Mouse (Mus musculus): ENCODE results near the gene Ccdc6. TPM values are rescaled to one million over a fixed set of nuclear protein-coding genes. Genes with fewer than 3 reads are reported as not detected.
"Not testable (repeated sequence)": the region's sequence is repeated elsewhere in the genome, so short reads cannot be mapped to it uniquely, and the experiment has no call there.

Gene Ccdc6
- polyA plus RNA-seq, 1 experiment from 2014 or later = 14.4 TPM

GRCm38 (mm10) chr10:70197601-70198000 lies 100.7 kb downstream of the Ccdc6 start:
- Histone ChIP-seq H3K27me3 (no peaks in the 10 kb centered on the region), H3K9ac (no peak overlapping the region), H3K36me3 (peaks cover 5% of the 10 kb centered on the region; the same call in 1 of the 2 replicates), H3K4me3 (no peak overlapping the region), H3K4me1 (peaks cover 14% of the 10 kb centered on the region; the same call in 1 of the 2 replicates), H3K4me2 (replicated peaks) (no peak overlapping the region), H3K27ac (no peak overlapping the region), H3K9me3 (peaks cover 3% of the 10 kb centered on the region; the same call in 1 of the 2 replicates)
- ATAC-seq (ENCODE audit: insufficient number of reproducible peaks, insufficient read depth, low FRiP score, low TSS enrichment) = no peak
- 76% methylated on average over 2 of the region's 2 CpGs for WGBS

GRCm38 (mm10) chr10:70198012-70198411 lies 101.1 kb downstream of the Ccdc6 start:
- Histone ChIP-seq H3K27me3 (no peaks in the 10 kb centered on the region), H3K9me3 (peaks cover 3% of the 10 kb centered on the region; the same call in 1 of the 2 replicates), H3K36me3 (peaks cover 3% of the 10 kb centered on the region; the same call in 1 of the 2 replicates), H3K4me1 (peaks cover 14% of the 10 kb centered on the region; the same call in 1 of the 2 replicates), H3K4me3 (no peak overlapping the region), H3K9ac (no peak overlapping the region), H3K4me2 (replicated peaks) (no peak overlapping the region), H3K27ac (no peak overlapping the region)
- 69% methylated on average over 6 of the region's 6 CpGs for WGBS
- no peak for ATAC-seq (ENCODE audit: insufficient number of reproducible peaks, insufficient read depth, low FRiP score, low TSS enrichment)

- Histone ChIP-seq H3K27ac (no peak overlapping the region), H3K4me1 (peaks cover 14% of the 10 kb centered on the region; the same call in 1 of the 2 replicates), H3K9ac (no peak overlapping the region), H3K36me3 (no peaks in the 10 kb centered on the region), H3K4me2 (replicated peaks) (no peak overlapping the region), H3K9me3 (peaks cover 3% of the 10 kb centered on the region; the same call in 1 of the 2 replicates), H3K27me3 (no peaks in the 10 kb centered on the region), H3K4me3 (no peak overlapping the region)
- 95% methylated on average over 7 of the region's 7 CpGs for WGBS
- ATAC-seq (ENCODE audit: insufficient number of reproducible peaks, insufficient read depth, low FRiP score, low TSS enrichment) = no peak
These were observed 102.1 kb downstream of the Ccdc6 start for GRCm38 (mm10) chr10:70198951-70199463.

GRCm38 (mm10) chr10:70199466-70200210 lies 102.7 kb downstream of the Ccdc6 start:
- no peak overlapping the region for H3K4me2 ChIP-seq (replicated peaks)
- no peak for ATAC-seq (ENCODE audit: insufficient number of reproducible peaks, insufficient read depth, low FRiP score, low TSS enrichment)
- no peaks in the 10 kb centered on the region for H3K27me3 ChIP-seq
- H3K9me3 ChIP-seq = peaks cover 3% of the 10 kb centered on the region; the same call in 1 of the 2 replicates
- H3K4me1 ChIP-seq = peaks cover 14% of the 10 kb centered on the region; the same call in 1 of the 2 replicates
- H3K9ac ChIP-seq = no peak overlapping the region
- H3K4me3 ChIP-seq = no peak overlapping the region
- H3K27ac ChIP-seq = no peak overlapping the region
- H3K36me3 ChIP-seq = no peaks in the 10 kb centered on the region
- WGBS = 85% methylated on average over 6 of the region's 6 CpGs

GRCm38 (mm10) chr10:70200889-70201500 lies 104.1 kb downstream of the Ccdc6 start:
- Histone ChIP-seq H3K4me2 (replicated peaks) (no peak overlapping the region; the same call in 1 of the 2 replicates), H3K9me3 (peaks cover 3% of the 10 kb centered on the region; the same call in 1 of the 2 replicates), H3K27me3 (no peaks in the 10 kb centered on the region), H3K4me1 (peaks cover 10% of the 10 kb centered on the region; the same call in 1 of the 2 replicates), H3K27ac (no peak overlapping the region), H3K4me3 (no peak overlapping the region), H3K36me3 (no peaks in the 10 kb centered on the region), H3K9ac (no peak overlapping the region)
- no peak for ATAC-seq (ENCODE audit: insufficient number of reproducible peaks, insufficient read depth, low FRiP score, low TSS enrichment)
- 41% methylated on average over 12 of the region's 12 CpGs for WGBS

- no peak for ATAC-seq (ENCODE audit: insufficient number of reproducible peaks, insufficient read depth, low FRiP score, low TSS enrichment)
- Histone ChIP-seq H3K9ac (no peak within 1 kb of the TSS), H3K4me2 (replicated peaks) (0 out of 2 replicates have a peak within 1 kb of the TSS, but pooled peaks have one; percentile 11), H3K4me1 (peaks cover 9% of the 10 kb centered on the region; the same call in 1 of the 2 replicates), H3K9me3 (peaks cover 3% of the 10 kb centered on the region; the same call in 1 of the 2 replicates), H3K36me3 (no peaks in the 10 kb centered on the region), H3K27ac (no peak within 1 kb of the TSS; the same call in 1 of the 2 replicates), H3K4me3 (no peak within 1 kb of the TSS), H3K27me3 (no peaks in the 10 kb centered on the region)
- 48% methylated on average over 17 of the region's 17 CpGs for WGBS
These were observed 107.8 kb downstream of the Ccdc6 start, which contains the start of gene Mrln for GRCm38 (mm10) chr10:70204505-70205399. Mrln (plus strand) TSS chr10:70204664.

GRCm38 (mm10) chr10:70211281-70211680 lies 114.4 kb downstream of the Ccdc6 start:
- no peak overlapping the region for H3K4me3 ChIP-seq
- H3K9me3 ChIP-seq = no peaks in the 10 kb centered on the region
- no peaks in the 10 kb centered on the region for H3K36me3 ChIP-seq
- no peak overlapping the region for H3K27ac ChIP-seq
- H3K4me1 ChIP-seq = no peaks in the 10 kb centered on the region
- H3K9ac ChIP-seq = no peak overlapping the region
- H3K27me3 ChIP-seq = no peaks in the 10 kb centered on the region
- ATAC-seq (ENCODE audit: insufficient number of reproducible peaks, insufficient read depth, low FRiP score, low TSS enrichment) = no peak
- 81% methylated on average over 9 of the region's 9 CpGs for WGBS
- no peak overlapping the region for H3K4me2 ChIP-seq (replicated peaks)

GRCm38 (mm10) chr10:70220971-70221370 lies 124.0 kb downstream of the Ccdc6 start:
- 57% methylated on average over 5 of the region's 5 CpGs for WGBS
- no peak for ATAC-seq (ENCODE audit: insufficient number of reproducible peaks, insufficient read depth, low FRiP score, low TSS enrichment)
- Histone ChIP-seq H3K27ac (no peak overlapping the region), H3K4me3 (no peak overlapping the region), H3K27me3 (no peaks in the 10 kb centered on the region), H3K4me1 (no peaks in the 10 kb centered on the region), H3K4me2 (replicated peaks) (no peak overlapping the region), H3K9me3 (no peaks in the 10 kb centered on the region), H3K36me3 (no peaks in the 10 kb centered on the region), H3K9ac (no peak overlapping the region)

GRCm38 (mm10) chr10:70222231-70222630 lies 125.3 kb downstream of the Ccdc6 start:
- not testable (repeated sequence) for H3K36me3 ChIP-seq; H3K4me1 ChIP-seq; ATAC-seq (ENCODE audit: insufficient number of reproducible peaks, insufficient read depth, low FRiP score, low TSS enrichment); H3K9ac ChIP-seq; H3K27ac ChIP-seq; H3K9me3 ChIP-seq; H3K27me3 ChIP-seq; H3K4me3 ChIP-seq; H3K4me2 ChIP-seq (replicated peaks)
- WGBS = 87% methylated on average over 8 of the region's 8 CpGs

GRCm38 (mm10) chr10:70224571-70224970 lies 127.7 kb downstream of the Ccdc6 start:
- Histone ChIP-seq H3K9ac (no peak overlapping the region), H3K9me3 (no peaks in the 10 kb centered on the region), H3K36me3 (no peaks in the 10 kb centered on the region), H3K4me2 (replicated peaks) (no peak overlapping the region), H3K4me1 (no peaks in the 10 kb centered on the region), H3K27me3 (no peaks in the 10 kb centered on the region), H3K4me3 (no peak overlapping the region), H3K27ac (no peak overlapping the region)
- no peak for ATAC-seq (ENCODE audit: insufficient number of reproducible peaks, insufficient read depth, low FRiP score, low TSS enrichment)
- WGBS = 82% methylated on average over 6 of the region's 6 CpGs

GRCm38 (mm10) chr10:70225760-70226159 lies 128.8 kb downstream of the Ccdc6 start:
- no peak overlapping the region for H3K27ac ChIP-seq
- no peak for ATAC-seq (ENCODE audit: insufficient number of reproducible peaks, insufficient read depth, low FRiP score, low TSS enrichment)
- 70% methylated on average over 6 of the region's 6 CpGs for WGBS

More at GRCm38 (mm10) chr10:70225760-70226159, 128.8 kb downstream of the Ccdc6 start:
- Histone ChIP-seq H3K4me2 (replicated peaks) (no peak overlapping the region), H3K4me1 (no peaks in the 10 kb centered on the region), H3K36me3 (no peaks in the 10 kb centered on the region), H3K9ac (no peak overlapping the region), H3K27me3 (no peaks in the 10 kb centered on the region), H3K4me3 (no peak overlapping the region), H3K9me3 (no peaks in the 10 kb centered on the region)
